Mouse (Mus musculus) left cerebral cortex, postnatal 14 days (tissue): Measurements from ENCODE around the gene Tmtc2. TPM values are rescaled to one million over a fixed set of nuclear protein-coding genes. Genes with fewer than 3 reads are reported as not detected.

Experiments
- DNase-seq, 2 experiments: peaks; one replicate each; pipeline ENCODE4 v3.0.0; 2021 to 2022; ENCODE audit warnings: low spot score in 2 of 2, mixed read lengths in 1 of 2
- intact Hi-C: fragments of 180-260 bp; cut with DNase I; formaldehyde crosslinking; loops from one replicate; pipeline ENCODE4 v1.15.1; 2025
- total RNA-seq, 2 experiments: library from RNA; stranded (reverse); gene quantifications; 2 replicates each; pipeline ENCODE4 v1.2.3; 2021

Tmtc2 gene
- total RNA-seq, 2 experiments from 2014 or later, result 9.4 to 10.8 TPM

DNA sequence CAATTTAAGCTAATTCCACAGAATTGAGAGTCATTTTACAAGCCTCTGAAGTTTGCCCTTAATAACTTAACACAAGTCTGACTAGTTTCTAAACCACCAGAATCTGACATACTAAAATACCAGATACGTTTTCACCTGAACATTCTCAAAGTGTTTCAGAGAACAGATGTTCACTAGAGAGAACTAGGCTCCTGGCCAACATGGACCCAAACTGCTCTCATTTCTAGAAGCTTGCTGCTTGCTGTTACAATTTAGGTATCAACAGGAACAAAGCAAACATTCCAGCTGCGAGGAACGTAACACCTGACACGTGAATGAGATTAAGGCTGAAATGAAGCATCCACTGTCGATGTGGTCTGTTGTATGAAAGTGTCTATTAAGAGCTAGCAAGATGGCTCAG lies 16.7 kb downstream of the Tmtc2 start:
- no peak for DNase-seq
- intact Hi-C loops, result no loop called here

DNA sequence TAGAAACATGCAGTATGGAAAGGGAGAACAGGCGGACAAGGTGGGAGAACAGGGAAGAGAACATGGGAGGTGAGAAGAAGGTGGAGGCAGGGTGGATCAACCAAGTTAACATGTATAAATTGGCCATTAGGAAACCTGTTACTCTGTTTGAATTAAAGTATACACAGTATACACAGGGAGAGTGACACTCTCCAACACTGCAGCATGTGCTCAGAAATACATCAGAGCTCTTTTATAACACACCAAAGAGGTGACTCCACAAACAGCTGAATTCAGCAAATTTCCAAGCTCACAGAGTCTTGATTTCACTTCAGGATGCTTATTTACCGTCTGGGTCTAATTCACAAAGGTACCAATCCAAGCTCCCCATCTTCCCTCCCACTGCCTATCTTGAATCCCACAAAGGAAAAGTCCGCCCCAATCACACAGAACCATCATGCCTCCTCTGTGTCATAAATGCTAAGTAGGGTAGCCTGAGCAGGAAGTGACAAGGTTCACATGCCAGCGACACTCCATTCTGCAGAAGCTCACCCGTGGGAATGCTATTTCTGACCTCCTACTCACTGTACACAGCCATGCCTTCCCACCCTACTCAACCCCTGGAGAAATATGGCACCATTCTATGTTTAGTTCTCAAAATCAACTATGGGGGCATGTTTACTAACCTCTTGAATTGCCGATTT lies 17.2 kb downstream of the Tmtc2 start:
- no peak for DNase-seq
- intact Hi-C loops, result no loop called here

DNA sequence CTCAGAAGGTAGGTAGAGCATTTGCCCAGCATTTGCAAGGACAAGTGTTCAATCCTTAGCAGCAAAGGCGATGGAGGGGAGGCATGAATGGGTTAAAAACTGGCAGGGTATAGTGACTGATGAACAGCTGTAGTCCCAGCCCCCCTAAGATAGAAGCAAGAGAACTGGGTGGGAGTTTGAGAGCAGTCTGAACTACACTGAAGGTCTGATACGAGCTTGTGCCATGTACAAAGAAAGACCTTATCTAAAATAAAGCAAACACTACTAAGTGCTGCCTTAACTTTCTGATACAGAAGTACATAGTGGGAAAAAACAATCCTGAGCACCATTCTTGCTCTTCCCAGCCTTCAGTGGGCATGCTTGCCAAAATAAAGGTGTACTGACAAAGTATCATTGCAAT lies 20.1 kb downstream of the Tmtc2 start:
- DNase-seq, result no peak
- intact Hi-C loops, result no loop called here

- DNase-seq, result no peak
- intact Hi-C loops, result no loop called here
Observed at GRCm38 (mm10) chr10:105548040-105548439, 26.2 kb downstream of the Tmtc2 start.

- DNase-seq, result no peak
- intact Hi-C loops, result no loop called here
Observed at GRCm38 (mm10) chr10:105544004-105545003, 29.9 kb downstream of the Tmtc2 start.

GRCm38 (mm10) chr10:105542081-105542480 lies 32.2 kb downstream of the Tmtc2 start:
- no peak for DNase-seq
- intact Hi-C loops, result no loop called here

DNA sequence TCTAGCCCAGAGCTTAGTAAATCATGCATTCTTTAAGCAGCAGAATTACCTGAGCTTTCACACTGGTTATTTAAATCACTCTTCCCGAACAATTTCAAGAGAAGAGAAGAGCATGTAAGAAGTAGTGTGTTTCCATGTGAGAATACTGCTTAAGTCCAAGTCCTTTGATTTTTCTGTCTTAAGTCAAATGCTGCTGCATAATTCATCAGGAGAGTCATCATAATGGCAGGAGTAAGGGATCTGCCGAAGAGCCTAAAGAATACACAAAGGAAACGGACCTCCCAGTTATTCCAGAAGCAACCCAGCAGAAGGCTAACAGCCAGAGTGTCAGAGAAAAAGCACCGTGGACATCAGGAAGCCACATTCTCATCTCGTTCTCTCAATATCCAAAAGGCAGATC lies 34.6 kb downstream of the Tmtc2 start:
- DNase-seq, result no peak
- intact Hi-C loops, result no loop called here

DNA sequence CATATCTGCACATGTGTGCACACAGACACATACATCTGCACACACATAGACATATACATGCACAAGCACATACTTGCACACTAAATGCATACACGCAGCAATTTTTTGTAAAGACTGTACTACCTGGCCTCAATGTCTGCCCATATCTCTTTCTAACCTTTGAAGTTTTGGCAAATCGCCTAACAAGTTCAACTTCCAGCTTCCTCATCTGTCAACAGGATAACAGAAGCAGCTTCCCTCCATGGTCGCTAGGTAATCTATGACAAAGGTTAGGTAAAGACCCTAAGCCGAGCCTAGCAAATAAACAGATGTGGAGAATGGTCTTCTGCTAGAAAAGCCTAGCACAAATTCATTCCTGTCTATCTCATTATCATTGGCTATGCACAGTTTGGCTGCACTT lies 37.3 kb downstream of the Tmtc2 start:
- no peak for DNase-seq
- intact Hi-C loops, result no loop called here

DNA sequence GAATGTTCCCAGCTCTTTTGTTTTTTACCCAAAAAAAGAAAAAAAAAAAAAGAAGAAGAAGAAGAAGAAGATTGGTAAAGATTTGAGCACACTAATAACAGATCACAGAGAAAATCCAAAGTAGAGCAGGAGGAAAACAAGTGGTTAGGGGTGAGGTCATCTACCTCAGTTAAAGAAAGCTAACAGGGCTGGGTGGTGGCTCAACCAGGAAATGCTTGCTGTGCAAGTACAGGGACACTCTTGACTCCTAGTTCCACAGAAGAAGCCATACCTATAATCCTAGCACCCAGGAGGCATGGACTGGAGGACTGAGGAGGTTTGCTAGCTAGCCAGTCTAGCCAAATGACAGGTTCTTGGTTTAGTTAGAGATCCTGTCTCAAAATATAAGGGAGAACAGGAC lies 38.4 kb downstream of the Tmtc2 start:
- no peak for DNase-seq
- intact Hi-C loops, result no loop called here

GRCm38 (mm10) chr10:105532747-105533146 lies 41.5 kb downstream of the Tmtc2 start:
- no peak for DNase-seq
- intact Hi-C loops, result no loop called here

DNA sequence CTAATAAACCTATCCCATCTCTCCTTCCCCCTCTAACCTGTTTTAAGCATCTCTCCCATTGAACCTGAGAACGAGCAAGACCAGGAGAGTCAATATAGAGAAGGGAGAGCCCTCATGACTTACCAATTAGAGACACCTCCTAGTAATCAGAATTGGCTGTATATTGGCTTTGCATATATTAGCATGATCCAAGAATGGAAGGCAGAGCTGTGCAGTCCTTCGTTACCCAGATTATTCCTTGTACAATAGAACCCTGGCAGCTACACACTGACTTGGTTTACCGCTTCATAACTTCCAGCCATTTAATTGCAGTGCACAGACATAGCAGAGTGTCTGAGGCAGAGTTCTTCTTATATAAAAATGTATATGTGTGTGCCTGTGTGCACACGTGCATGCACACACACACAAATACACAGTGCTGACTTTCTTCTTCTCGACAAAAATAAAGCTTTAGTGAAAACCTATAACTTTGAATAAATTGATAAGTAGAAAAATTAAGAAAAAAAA lies 42.2 kb downstream of the Tmtc2 start:
- DNase-seq, result no peak
- intact Hi-C loops, result no loop called here

DNA sequence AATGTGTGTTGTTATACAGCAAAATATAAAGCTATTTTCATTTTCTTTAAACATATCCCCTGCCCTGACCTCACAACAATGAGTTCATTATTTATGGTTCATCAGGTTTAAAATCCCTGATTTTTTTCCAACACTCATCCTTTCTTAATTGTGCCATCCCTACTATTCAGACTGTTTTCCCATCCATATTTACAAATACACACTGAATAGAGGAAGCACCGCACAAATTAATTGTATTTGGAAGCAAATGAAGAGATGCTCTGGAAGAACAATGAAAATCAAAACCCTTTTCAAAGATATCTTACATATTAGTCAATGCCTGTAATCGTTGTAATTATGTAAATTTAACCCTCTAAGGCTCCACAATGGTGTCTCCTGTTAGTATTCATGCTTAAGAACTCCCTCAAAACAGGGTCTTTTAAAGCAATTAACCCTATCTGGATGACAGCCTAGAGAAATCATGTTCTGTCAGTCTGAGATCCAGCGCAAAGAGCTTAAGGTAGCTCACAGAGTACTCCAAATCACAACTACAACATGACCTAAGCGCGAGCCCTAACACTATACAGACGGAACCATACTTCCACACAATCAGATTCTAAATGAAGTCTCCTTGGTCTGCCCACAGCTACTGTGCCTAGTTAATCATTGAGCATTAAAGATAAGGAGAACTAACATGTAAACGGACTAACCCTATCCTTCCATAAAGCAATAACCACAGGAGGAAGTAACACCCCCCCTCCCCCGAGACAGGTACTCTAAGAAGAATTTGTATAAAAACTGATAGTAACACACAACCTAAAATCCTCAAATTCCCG lies 43.0 kb downstream of the Tmtc2 start:
- intact Hi-C loops, result no loop called here
- no peak for DNase-seq

GRCm38 (mm10) chr10:105523405-105524088 lies 50.7 kb downstream of the Tmtc2 start:
- intact Hi-C loops, result no loop called here

GRCm38 (mm10) chr10:105522431-105522830 lies 51.8 kb downstream of the Tmtc2 start:
- DNase-seq, result no peak
- intact Hi-C loops, result no loop called here

More at GRCm38 (mm10) chr10:105523405-105524088, 50.7 kb downstream of the Tmtc2 start:
- DNase-seq, result peak in 1 of 2 experiments; percentile 11

GRCm38 (mm10) chr10:105519154-105519806 lies 55.0 kb downstream of the Tmtc2 start:
- no peak for DNase-seq
- intact Hi-C loops, result no loop called here

- no peak for DNase-seq
- intact Hi-C loops, result no loop called here
Observed at GRCm38 (mm10) chr10:105518144-105518543, 56.1 kb downstream of the Tmtc2 start.

DNA sequence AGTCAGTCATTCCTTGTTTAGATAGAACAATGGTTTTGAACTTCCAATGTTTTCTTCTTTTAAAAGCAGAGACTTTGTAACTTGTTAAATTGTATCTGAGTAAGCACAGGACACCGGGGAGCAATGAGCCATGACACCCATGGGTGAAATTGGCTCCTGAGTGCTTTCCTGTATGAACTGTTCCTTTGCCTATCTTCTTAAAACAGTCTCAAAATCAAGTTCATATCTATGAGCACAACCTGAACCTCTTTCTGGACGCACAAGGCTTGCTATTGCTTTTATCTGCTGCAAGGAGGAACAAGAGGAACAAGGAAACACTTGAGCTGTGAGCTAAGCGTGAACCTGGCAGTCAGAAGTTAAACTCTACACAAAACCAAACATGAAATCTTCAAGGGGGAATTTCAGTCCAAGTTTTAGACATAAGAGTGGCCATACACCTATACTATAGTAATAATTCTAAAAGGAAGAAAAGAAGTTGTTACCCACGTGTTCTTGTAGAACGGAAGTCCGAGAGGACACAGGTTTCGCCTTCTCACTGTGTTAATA lies 60.4 kb downstream of the Tmtc2 start:
- DNase-seq, result no peak
- intact Hi-C loops, result no loop called here

DNA sequence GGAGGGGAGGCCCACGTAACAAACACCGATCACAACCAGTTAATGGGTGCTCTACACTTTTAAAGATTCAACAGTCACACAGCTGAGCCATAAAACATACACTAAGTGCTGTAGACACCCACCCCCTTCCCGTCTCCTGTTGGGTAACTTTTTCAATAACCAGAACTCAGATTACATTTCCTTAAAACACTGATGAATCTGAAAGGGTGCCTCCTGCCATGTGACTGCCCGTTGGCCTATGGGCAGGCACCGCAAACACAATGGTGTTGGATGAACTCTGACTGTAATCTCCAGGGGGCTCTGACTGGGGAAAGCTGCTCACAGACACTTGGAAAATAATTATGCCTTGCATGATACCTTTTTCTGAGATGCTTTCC lies 64.4 kb downstream of the Tmtc2 start:
- intact Hi-C loops, result no loop called here
- DNase-seq, result no peak
